Mouse (Mus musculus) G1E (cell line): ENCODE data around the gene Smpd3. TPM values are rescaled to one million over a fixed set of nuclear protein-coding genes. Genes with fewer than 3 reads are reported as not detected.

Experiments used
- ATAC-seq: 2 replicates; pipeline ENCODE4 v1.8.0; 2016; ENCODE audit warnings: mild to moderate bottlenecking; ENCODE audit not compliant: insufficient number of reproducible peaks, poor library complexity, low FRiP score, severe bottlenecking; ENCODE audit errors: extremely low read depth
- DNase-seq: peaks from one replicate; pipeline ENCODE4 v3.0.0; 2012; ENCODE audit warnings: low spot score
- H3K27me3 ChIP-seq: 2 replicates; pipeline ENCODE4 v1.6.1; 2012; ENCODE audit warnings: mild to moderate bottlenecking, low read length, inconsistent platforms; ENCODE audit not compliant: insufficient read depth
- H3K36me3 ChIP-seq: replicated peaks from 2 replicates; pipeline ENCODE3; 2012; ENCODE audit warnings: mild to moderate bottlenecking, inconsistent platforms
- H3K4me1 ChIP-seq: 2 replicates; pipeline ENCODE4 v1.6.1; 2012; ENCODE audit warnings: low read depth, low read length, inconsistent platforms, mixed read lengths; ENCODE audit not compliant: insufficient read depth
- H3K4me3 ChIP-seq: 2 replicates; pipeline ENCODE4 v1.5.1; 2012; ENCODE audit warnings: low read depth, mild to moderate bottlenecking, inconsistent platforms, low read length, moderate library complexity, mixed read lengths
- H3K9me3 ChIP-seq: replicated peaks from 2 replicates; pipeline ENCODE4 v1.6.1; 2012; ENCODE audit warnings: inconsistent platforms
- CTCF ChIP-seq: IDR thresholded peaks from 2 replicates; pipeline ENCODE4 v1.5.1; 2012; ENCODE audit warnings: low read depth, low read length, inconsistent platforms, mixed read lengths
- GATA1 ChIP-seq: IDR thresholded peaks from 2 replicates; pipeline ENCODE4 v1.6.1; 2012; ENCODE audit warnings: borderline replicate concordance, low read length, inconsistent platforms, mixed read lengths
- GATA2 ChIP-seq: IDR thresholded peaks from 2 replicates; pipeline ENCODE4 v1.6.1; 2012; ENCODE audit warnings: low read depth, low read length, inconsistent platforms, borderline replicate concordance
- POLR2AphosphoS5 ChIP-seq: IDR thresholded peaks from 2 replicates; pipeline ENCODE4 v1.6.1; 2012; ENCODE audit warnings: low read depth, low read length, inconsistent platforms; ENCODE audit not compliant: insufficient replicate concordance
- TAL1 ChIP-seq: conservative IDR thresholded peaks from 2 replicates; pipeline ENCODE4 v1.6.1; 2012; ENCODE audit warnings: low read depth, low read length, inconsistent platforms, mixed read lengths
- polyA plus RNA-seq: library from polyadenylated mRNA; stranded (reverse); fragments of >175 nt; gene quantifications from 2 replicates; pipeline ENCODE4 v1.2.3, GENCODE M21; 2012
- total RNA-seq, 2 experiments: library from RNA; stranded (forward) in 1 of 2; stranded (reverse) in 1 of 2; fragments of 200-1000 nt in 1 of 2; fragments of >200 nt in 1 of 2; fragmentation: Nextera tagmentation in 1 of 2; gene quantifications; 2 replicates each; pipeline ENCODE4 v1.2.3; 2014 to 2017

Gene Smpd3
- total RNA-seq (2014; fragmentation: Nextera tagmentation) (not detected in 2 replicates), total RNA-seq (2017) (0.06 TPM in 1 of 2 replicates, not detected in the other), polyA plus RNA-seq (not detected in 2 replicates)

DNA sequence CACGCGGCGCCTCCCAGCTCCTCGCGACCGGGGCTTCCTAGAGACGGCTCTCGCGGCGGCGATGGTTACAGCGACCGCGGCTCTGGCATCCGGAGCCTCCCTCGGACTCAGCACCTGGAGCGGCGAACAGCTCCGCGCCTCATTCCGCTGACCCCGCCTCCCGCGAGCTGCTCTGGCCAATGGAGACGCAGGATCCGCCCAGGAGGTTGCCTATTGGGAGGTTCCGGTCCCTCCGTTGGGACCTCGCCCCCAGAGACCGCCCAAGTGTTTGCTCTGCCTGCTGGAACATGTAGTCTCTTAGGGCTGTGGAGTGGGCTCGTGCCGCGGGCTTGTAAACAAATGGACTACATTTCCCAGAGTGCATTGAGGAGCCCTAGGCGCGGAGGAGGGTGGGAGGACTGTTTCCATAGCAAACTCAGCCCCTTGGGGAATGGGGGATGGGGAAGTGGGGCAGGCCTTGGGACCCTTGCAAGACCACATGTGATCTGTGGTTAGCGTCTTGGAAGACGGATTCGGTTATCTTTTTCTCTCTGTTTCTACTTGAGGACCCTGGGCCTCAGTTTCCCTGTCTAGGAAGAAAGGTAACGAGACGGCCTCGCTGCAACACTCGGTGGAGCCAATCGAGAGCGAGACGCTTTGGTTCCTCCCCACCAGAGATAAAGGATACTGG lies at the start of gene Smpd3:
Smpd3 (minus strand) TSS at position 137 of the 670 bp plus-strand sequence.
- H3K36me3 ChIP-seq: no peaks in the 10 kb centered on the region
- no peak for TF ChIP-seq GATA2
- TF ChIP-seq GATA1: no peak
- TF ChIP-seq CTCF: no peak
- no peak for TF ChIP-seq POLR2AphosphoS5
- TF ChIP-seq TAL1: no peak
- DNase-seq (no peak), ATAC-seq (no peak)
- peaks cover 3% of the 10 kb centered on the region; the same call in 1 of the 2 replicates for H3K4me1 ChIP-seq
- H3K4me3 ChIP-seq: no peak within 1 kb of the TSS
- H3K9me3 ChIP-seq: no peaks in the 10 kb centered on the region
- H3K27me3 ChIP-seq: peaks cover 6% of the 10 kb centered on the region; the same call in 1 of the 2 replicates

DNA sequence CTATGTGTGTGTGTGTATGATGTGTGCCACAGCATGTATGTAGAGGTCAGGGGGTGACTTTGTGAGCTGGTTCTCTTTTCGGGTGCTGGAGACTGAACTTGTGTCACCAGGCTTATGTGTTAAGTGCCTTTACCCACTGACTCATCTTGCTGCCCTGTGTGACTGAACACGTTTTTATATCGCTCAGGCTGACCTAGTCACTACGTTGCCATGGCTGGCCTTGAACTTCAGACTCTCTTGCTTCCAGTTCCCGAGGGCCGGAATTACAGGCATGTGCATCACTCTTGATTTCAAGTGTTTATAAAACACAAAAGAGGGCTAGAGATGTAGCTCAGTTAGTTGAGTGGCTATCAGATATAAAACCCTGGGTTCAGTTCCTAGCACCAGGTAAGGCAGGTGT lies 43.2 kb upstream of the Smpd3 start:
- peaks cover 17% of the 10 kb centered on the region for H3K27me3 ChIP-seq
- no peaks in the 10 kb centered on the region for H3K4me1 ChIP-seq
- no peaks in the 10 kb centered on the region for H3K9me3 ChIP-seq
- DNase-seq (no peak), ATAC-seq (no peak)
- no peaks in the 10 kb centered on the region for H3K36me3 ChIP-seq
- H3K4me3 ChIP-seq: no peak overlapping the region
- TF ChIP-seq GATA1 (no peak), TAL1 (no peak), POLR2AphosphoS5 (no peak), CTCF (no peak)

DNA sequence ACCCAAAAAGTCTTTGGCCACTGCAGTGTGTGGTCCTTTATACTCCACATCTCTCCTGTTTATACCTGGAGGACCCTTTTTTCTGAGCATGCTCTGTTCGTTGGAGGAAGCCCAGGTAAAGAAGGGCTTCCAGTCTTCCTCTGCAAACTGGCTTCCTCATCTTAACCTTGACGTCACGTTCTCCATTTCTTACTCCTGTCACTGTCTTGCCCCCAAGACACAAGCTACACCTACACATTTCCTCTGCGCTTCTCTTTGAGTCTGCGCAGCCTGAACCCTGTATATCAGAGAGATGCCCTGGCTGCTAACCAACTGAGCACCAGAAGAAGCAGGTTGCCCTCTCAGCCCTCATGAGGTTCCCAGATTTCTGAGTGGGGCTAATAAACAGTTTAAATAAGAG lies 41.6 kb upstream of the Smpd3 start:
- no peak for ATAC-seq
- Histone ChIP-seq H3K9me3 (no peaks in the 10 kb centered on the region), H3K36me3 (no peaks in the 10 kb centered on the region), H3K4me1 (no peaks in the 10 kb centered on the region), H3K4me3 (no peak overlapping the region), H3K27me3 (peaks cover 17% of the 10 kb centered on the region)
- no peak for TF ChIP-seq TAL1
- no peak for TF ChIP-seq POLR2AphosphoS5
- no peak for TF ChIP-seq CTCF
- no peak for TF ChIP-seq GATA1
- TF ChIP-seq GATA2: no peak
- DNase-seq: no peak

DNA sequence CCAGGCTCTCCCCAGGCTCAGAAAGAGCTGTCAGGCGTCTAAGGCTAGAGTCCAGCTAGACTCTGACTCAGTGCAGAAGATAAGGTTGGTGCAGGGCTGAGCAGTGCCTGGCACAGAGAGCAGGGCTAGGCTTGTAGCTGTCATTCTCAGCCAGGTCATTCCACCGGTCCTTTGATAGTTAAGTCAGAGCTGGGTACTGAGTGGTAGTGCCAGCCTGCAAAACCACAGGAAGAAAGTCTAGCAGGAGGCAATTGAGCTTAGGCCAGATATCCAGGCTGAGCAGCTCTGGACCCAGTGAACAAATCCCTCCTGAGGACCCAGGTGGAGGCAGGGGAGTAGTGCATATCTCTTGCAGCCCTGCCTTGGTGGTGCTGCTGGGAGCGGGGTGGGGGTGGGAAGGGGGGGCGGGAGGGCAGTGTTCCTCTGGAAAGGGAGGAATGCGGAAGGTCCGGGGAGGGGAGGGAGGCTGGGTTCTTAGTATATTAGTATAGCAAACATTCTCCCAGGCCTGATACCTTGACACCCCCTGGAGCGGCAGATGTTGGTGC lies 40.8 kb upstream of the Smpd3 start:
- no peak for ATAC-seq
- no peaks in the 10 kb centered on the region for H3K9me3 ChIP-seq
- TF ChIP-seq GATA1: no peak
- TF ChIP-seq CTCF: no peak
- TF ChIP-seq TAL1: no peak
- TF ChIP-seq POLR2AphosphoS5: no peak
- no peak for TF ChIP-seq GATA2
- H3K27me3 ChIP-seq: peaks cover 17% of the 10 kb centered on the region
- no peaks in the 10 kb centered on the region for H3K4me1 ChIP-seq
- H3K36me3 ChIP-seq: no peaks in the 10 kb centered on the region
- H3K4me3 ChIP-seq: no peak overlapping the region
- no peak for DNase-seq

DNA sequence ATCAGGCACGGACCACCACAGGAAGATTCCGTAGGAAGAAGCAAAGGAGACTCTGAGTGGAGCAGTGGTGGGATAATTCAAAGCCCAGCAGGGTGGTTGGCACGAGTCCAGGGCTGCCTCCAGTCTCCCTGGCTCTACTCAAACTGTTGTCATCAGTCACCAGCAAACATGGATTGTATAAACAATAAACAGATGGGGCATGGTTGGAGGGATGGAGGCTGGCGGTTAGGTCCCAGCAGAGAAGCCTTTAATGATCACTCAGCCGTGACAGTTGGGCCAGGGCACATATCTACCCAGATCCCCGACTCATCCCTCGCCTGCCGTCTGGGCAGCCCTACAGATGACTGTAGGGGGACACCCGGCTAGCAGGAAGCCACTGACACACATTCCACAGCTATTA lies 39.1 kb upstream of the Smpd3 start:
- no peaks in the 10 kb centered on the region for H3K4me1 ChIP-seq
- TF ChIP-seq GATA2: no peak
- no peak for TF ChIP-seq GATA1
- TF ChIP-seq POLR2AphosphoS5: no peak
- TF ChIP-seq CTCF: no peak
- TF ChIP-seq TAL1: no peak
- no peak overlapping the region for H3K4me3 ChIP-seq
- ATAC-seq (no peak), DNase-seq (no peak)
- H3K27me3 ChIP-seq: peaks cover 11% of the 10 kb centered on the region; the same call in 1 of the 2 replicates
- H3K9me3 ChIP-seq: no peaks in the 10 kb centered on the region
- no peaks in the 10 kb centered on the region for H3K36me3 ChIP-seq

DNA sequence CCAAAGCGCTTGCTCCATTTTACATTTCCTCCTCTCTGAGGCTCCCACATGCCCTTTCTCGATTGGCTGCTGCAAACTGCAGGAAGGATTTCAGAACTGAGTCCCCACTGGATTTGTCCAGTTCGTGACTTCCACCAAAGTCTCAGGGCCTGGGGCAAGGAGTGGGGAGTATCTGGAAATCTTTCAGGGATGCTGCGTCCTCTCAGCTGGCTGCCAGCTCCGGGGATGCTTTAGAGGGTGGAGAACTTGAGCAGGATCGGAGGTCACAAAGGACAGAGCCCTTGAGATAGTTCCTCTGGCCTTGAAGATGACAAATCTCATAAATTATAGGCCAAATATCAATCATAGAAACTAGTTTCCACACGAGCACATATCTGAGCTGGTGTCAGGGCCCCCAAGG lies 38.2 kb upstream of the Smpd3 start:
- no peak for DNase-seq
- Histone ChIP-seq H3K4me1 (no peaks in the 10 kb centered on the region), H3K27me3 (peaks cover 8% of the 10 kb centered on the region; the same call in 1 of the 2 replicates), H3K4me3 (no peak overlapping the region), H3K36me3 (no peaks in the 10 kb centered on the region), H3K9me3 (no peaks in the 10 kb centered on the region)
- TF ChIP-seq GATA1 (no peak), TAL1 (no peak), POLR2AphosphoS5 (no peak), GATA2 (no peak), CTCF (no peak)
- no peak for ATAC-seq
